Mouse (Mus musculus): ENCODE results near the gene Plekhg2.
A peak's percentile ranks its signal among the peaks of the same experiment; 100 is the strongest.
"Not testable (repeated sequence)": the region's sequence is repeated elsewhere in the genome, so short reads cannot be mapped to it uniquely, and the experiment has no call there.

Gene Plekhg2

GRCm38 (mm10) chr7:28372251-28373108 lies at the start of gene Plekhg2:
Plekhg2 (minus strand) TSS chr7:28372599.
- peak; percentile 94 for DNase-seq

- DNase-seq: no peak
Measured at GRCm38 (mm10) chr7:28419416-28419815, 47.0 kb upstream of the Plekhg2 start.

- DNase-seq: no peak
Measured at GRCm38 (mm10) chr7:28418096-28418670, 45.8 kb upstream of the Plekhg2 start.

- no peak for DNase-seq
Measured at GRCm38 (mm10) chr7:28417368-28417767, 45.0 kb upstream of the Plekhg2 start.

GRCm38 (mm10) chr7:28412826-28413225 lies 40.4 kb upstream of the Plekhg2 start:
- DNase-seq: no peak

GRCm38 (mm10) chr7:28410841-28411475 lies 38.6 kb upstream of the Plekhg2 start:
- DNase-seq: no peak

GRCm38 (mm10) chr7:28401942-28402341 lies 29.5 kb upstream of the Plekhg2 start:
- DNase-seq: no peak

GRCm38 (mm10) chr7:28401030-28401429 lies 28.6 kb upstream of the Plekhg2 start:
- DNase-seq: no peak

- no peak for DNase-seq
Measured at GRCm38 (mm10) chr7:28398696-28399340, 26.4 kb upstream of the Plekhg2 start.

- DNase-seq: no peak
Measured at GRCm38 (mm10) chr7:28398000-28398399, 25.6 kb upstream of the Plekhg2 start.

- DNase-seq: no peak
Measured at GRCm38 (mm10) chr7:28395425-28395824, 23.0 kb upstream of the Plekhg2 start.

- DNase-seq: no peak
Measured at GRCm38 (mm10) chr7:28393272-28393951, 21.0 kb upstream of the Plekhg2 start.

GRCm38 (mm10) chr7:28392429-28393271 lies 20.3 kb upstream of the Plekhg2 start, which contains the start of the genes Med29 and Paf1:
Med29 (minus strand) TSS chr7:28392708.
Paf1 (plus strand) TSS chr7:28392951.
- peak; percentile 96 for DNase-seq

- no peak for DNase-seq
Measured at GRCm38 (mm10) chr7:28390331-28390730, 17.9 kb upstream of the Plekhg2 start.

GRCm38 (mm10) chr7:28387384-28387783 lies 15.0 kb upstream of the Plekhg2 start:
- DNase-seq: not testable (repeated sequence)

GRCm38 (mm10) chr7:28386877-28387276 lies 14.5 kb upstream of the Plekhg2 start:
- not testable (repeated sequence) for DNase-seq

- DNase-seq: peak; percentile 90
Measured at GRCm38 (mm10) chr7:28386462-28386861, 14.1 kb upstream of the Plekhg2 start.

GRCm38 (mm10) chr7:28386007-28386406 lies 13.6 kb upstream of the Plekhg2 start:
- DNase-seq: peak; percentile 52

- no peak for DNase-seq
Measured at GRCm38 (mm10) chr7:28385196-28385595, 12.8 kb upstream of the Plekhg2 start.

- DNase-seq: no peak
Measured at GRCm38 (mm10) chr7:28384162-28384561, 11.8 kb upstream of the Plekhg2 start.

- no peak for DNase-seq
Measured at GRCm38 (mm10) chr7:28383606-28384005, 11.2 kb upstream of the Plekhg2 start.
